Mouse (Mus musculus): ENCODE results near the gene Zfp993. TPM values are rescaled to one million over a fixed set of nuclear protein-coding genes. Genes with fewer than 3 reads are reported as not detected.

Zfp993 gene
- polyA plus RNA-seq, 1 experiment from 2014 or later = 5.7 TPM

Other genes with a start within 250 kb of the Zfp993 start
- 3.0 and 4.3 TPM in 2 replicates for gene Zfp992, start 161.9 kb upstream of the Zfp993 start, polyA plus RNA-seq (2015; fragmentation: Nextera tagmentation; extraction: Ambion mirVana)
- gene Zfp981, start 108.9 kb upstream of the Zfp993 start, polyA plus RNA-seq (2015; fragmentation: Nextera tagmentation; extraction: Ambion mirVana) = 0.05 TPM in 1 of 2 replicates, not detected in the other